Mouse (Mus musculus): Measurements from ENCODE around the gene Rsg1.

Gene Rsg1

DNA sequence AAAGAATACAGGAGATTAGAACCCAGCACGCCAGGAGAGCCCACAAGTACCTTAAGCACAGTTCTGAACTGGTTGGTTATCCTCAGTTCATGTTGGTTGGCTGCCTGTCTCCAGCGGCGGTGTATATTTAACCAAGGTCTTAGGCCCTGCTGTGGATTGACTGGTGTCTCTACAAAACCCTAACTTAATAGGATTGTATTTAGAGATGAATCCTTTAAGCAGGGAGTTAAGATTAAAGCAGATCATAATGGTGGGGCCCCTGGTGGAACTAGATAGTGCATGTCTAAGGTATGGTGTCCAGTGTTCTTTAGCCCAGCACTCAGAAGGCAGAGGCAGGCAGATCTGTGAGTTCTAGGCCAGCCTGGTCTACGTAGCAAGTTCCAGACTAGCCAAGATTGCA is 2.1 kb upstream of the Rsg1 start:
- no peak for DNase-seq (ENCODE audit: low read depth, low spot score)

DNA sequence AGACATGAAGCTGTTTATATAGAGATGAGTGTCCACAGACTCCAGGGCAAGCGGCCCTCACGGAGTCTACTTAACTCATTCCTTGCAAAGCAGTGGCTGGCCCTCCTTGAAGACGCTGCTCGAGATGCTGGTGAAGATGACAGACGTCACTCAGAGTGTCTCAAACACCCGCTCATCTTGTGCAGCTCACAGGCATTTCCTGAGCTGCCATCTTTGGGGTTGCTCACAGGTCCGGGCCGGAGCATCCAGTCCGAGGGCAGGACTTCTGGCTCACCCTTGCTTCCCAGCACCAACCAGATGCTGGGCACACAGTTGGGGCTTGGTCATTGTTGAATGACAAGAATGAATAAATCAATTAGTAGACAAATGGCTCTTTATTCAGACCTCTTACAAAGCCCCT is 864 bp upstream of the Rsg1 start:
- no peak for DNase-seq (ENCODE audit: low read depth, low spot score)

DNA sequence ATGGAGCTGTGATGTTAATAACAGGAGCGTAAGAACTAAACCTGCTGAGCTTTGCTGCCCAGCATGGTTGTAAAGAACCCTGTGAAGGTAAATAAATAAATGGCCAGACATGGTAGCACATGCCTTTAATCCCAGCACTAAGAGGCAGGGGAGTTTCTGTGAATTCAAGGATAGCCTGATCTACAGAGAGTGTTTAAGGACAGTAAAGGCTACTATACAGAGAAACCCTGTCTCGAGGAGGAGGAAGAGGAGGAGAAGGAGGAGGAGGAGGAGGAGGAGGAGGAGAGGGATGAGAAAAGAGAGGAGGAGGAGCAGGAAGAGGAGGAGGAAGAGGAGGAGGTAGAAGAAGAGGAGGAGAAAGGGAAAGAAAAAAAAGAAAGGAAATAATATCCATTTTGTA is 414 bp upstream of the Rsg1 start:
- DNase-seq (ENCODE audit: low read depth, low spot score), result no peak

- DNase-seq (ENCODE audit: low read depth, low spot score), result peak; percentile 61
Observed at GRCm38 (mm10) chr4:141214337-141214851, 638 bp downstream of the Rsg1 start.

GRCm38 (mm10) chr4:141219583-141220213 is 5.9 kb downstream of the Rsg1 start:
- peak; percentile 40 for DNase-seq (ENCODE audit: low read depth, low spot score)

DNA sequence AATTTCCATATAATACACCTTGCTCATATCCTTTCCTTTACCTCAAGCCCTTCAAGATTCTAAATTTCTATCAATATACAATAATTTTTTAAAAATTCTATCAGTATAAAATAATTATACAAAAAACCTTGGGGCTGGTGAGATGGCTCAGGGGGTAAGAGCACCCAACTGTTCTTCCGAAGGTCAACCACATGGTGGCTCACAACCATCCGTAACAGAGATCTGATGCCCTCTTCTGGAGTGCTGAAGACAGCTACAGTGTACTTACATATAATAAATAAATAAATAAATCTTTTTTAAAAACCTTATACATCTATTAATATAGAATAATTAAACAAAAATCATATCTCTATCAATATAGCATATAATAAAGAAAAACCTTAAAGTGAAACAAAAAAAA is 8.1 kb downstream of the Rsg1 start:
- DNase-seq (ENCODE audit: low read depth, low spot score), result no peak

- DNase-seq (ENCODE audit: low read depth, low spot score), result no peak
Observed at GRCm38 (mm10) chr4:141222752-141223151, 9.0 kb downstream of the Rsg1 start.

DNA sequence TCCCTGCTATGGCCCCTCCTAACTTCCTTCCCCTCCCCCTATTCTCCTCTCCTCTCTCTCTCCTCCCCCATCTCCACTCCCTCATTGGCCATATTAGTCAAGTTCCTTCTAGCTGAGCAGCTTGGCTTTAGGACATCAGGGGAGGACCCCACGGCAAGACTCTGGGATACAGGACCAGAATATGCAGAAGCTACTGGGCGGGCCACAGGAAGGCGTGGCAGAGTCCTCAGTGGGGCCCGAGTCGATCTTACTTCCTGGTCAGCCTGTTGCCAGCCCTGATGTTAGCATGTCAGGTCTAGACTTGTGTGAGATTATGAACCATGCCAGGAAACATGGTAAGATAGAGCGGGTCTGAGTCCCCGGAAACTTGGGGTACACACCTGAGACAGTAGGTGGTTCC is 14.9 kb downstream of the Rsg1 start:
- DNase-seq (ENCODE audit: low read depth, low spot score), result no peak

- DNase-seq (ENCODE audit: low read depth, low spot score), result no peak
Observed at GRCm38 (mm10) chr4:141233196-141233595, 19.4 kb downstream of the Rsg1 start.

DNA sequence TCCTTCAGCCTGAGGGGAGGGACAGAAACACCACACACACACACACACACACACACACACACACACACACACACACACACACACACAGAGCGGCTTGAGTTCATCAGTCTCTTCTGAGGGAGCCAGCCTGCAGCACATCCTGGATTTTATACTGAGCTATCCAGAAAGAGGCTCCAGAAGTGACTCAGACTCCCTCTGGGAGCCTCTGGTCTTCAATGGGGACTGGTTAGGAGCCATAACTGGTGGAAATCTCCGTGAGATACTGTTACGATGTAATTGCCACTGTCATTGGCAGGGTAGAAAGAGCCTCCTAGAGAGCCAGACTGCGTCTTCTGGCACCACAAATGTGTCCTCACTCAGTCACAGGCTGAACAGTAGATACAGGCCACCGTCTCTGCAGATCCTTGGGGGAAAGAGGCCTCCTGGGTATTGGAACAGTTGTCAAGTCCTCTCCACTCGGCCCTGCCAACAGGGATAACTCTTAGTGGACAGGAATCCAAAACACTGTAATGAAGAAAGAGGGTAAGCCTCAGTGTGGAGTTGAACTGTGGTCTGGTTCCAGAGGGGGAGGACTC is 21.9 kb downstream of the Rsg1 start:
- DNase-seq (ENCODE audit: low read depth, low spot score), result no peak

GRCm38 (mm10) chr4:141236856-141237255 is 23.1 kb downstream of the Rsg1 start:
- DNase-seq (ENCODE audit: low read depth, low spot score), result peak; percentile 79

GRCm38 (mm10) chr4:141238492-141239387 is 25.0 kb downstream of the Rsg1 start:
- DNase-seq (ENCODE audit: low read depth, low spot score), result no peak

DNA sequence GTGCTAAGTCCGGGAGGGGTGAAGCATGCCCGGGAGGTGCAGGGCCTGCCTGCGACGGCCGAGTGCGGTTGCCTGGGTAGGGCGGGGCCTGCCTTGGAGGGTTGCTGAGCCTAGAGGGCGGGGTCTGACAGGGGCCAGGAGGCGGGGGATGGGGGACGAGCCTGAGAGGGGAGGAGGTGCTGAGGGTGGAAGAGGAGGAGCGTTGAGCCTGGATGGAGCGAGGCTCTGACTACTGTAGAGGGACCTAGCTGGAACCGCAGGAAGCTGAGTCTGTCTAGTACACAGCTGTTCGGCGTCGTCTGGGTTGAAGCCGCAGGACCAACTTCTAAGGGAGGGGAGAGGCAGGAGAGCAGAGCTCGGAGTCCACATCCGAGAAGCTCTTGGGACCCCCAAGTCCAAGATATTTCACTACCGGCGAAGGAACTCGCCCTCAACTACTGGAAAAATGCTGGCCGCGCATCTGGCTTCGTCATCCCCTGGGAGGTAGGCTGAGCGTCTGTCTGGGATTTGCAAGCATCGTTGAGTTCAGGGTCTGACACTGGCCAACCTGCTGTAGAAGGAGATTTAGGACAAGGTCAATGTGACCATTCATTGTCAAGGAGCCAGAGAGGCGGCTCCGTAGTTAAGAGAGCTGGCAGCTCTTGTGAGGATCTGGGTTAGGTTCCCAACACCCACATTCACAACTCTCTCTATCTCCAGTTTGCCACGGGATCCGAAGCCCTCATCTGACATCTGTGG is 25.8 kb downstream of the Rsg1 start, which contains the start of gene Arhgef19:
Arhgef19 (plus strand) TSS at position 112 of the 738 bp plus-strand sequence.
- peak; percentile 75 for DNase-seq (ENCODE audit: low read depth, low spot score)

- no peak for DNase-seq (ENCODE audit: low read depth, low spot score)
Observed at GRCm38 (mm10) chr4:141240617-141241016, 26.9 kb downstream of the Rsg1 start.

DNA sequence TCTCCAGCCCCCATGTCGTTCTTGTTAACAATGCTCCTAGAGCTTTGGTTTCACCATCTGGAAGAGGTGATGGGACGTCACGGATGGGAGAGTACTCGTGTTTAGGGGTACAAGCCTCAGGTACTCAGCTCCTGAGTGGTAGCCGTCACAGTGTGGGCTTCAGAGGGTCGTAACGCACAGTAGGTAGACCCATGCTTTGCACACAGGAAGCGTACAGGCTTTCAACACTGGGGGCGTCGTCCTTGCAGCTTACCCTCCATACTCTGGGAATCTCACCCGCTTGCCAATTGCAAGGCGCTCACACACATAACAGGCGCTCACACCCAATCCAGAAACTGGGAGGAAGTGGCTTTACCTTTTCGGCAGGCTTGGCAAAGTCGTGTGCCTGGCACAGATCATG is 28.1 kb downstream of the Rsg1 start:
- DNase-seq (ENCODE audit: low read depth, low spot score), result no peak

GRCm38 (mm10) chr4:141242651-141243241 is 29.0 kb downstream of the Rsg1 start:
- no peak for DNase-seq (ENCODE audit: low read depth, low spot score)

DNA sequence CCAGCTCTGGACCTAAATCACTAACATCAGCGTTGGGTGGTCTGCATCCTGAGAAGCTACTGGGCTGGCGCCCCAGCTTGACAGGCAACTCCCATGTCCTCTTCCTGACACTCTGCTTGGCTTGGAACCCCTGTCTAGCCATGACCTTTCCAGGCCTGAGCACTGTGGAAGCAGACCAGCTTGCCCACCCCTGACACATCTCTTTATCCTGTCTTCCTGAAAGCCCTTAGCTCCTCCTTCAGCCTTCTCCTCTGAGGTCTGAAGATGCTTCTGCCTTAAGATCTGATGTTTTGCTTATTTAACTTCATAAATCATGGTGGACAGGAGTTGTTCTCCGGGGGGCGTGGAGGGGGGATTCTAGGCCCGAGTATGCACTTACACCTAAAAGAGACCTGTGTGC is 29.9 kb downstream of the Rsg1 start:
- no peak for DNase-seq (ENCODE audit: low read depth, low spot score)

- DNase-seq (ENCODE audit: low read depth, low spot score), result peak; percentile 59
Observed at GRCm38 (mm10) chr4:141244401-141244800, 30.6 kb downstream of the Rsg1 start.

- DNase-seq (ENCODE audit: low read depth, low spot score), result peak; percentile 72
Observed at GRCm38 (mm10) chr4:141244931-141245425, 31.2 kb downstream of the Rsg1 start.

GRCm38 (mm10) chr4:141246089-141246997 is 32.6 kb downstream of the Rsg1 start:
- no peak for DNase-seq (ENCODE audit: low read depth, low spot score)
